Mouse (Mus musculus) CD4-positive, CD25-positive, alpha-beta regulatory T cell (primary cell): Measurements from ENCODE around the gene Smurf1. TPM values are rescaled to one million over a fixed set of nuclear protein-coding genes. Genes with fewer than 3 reads are reported as not detected.

Source experiments
- polyA plus RNA-seq: library from polyadenylated mRNA; unstranded; fragments of 100-300 nt; shearing (Covaris generic); gene quantifications from one replicate; pipeline ENCODE4 v1.2.1, GENCODE M21; 2017

Gene Smurf1
- 40.0 TPM for polyA plus RNA-seq

GRCm38 (mm10) chr5:144965639-144966351, at the start of gene Smurf1:
Gene Smurf1 (minus strand): TSS chr5:144965847.

Other genes with a start within 250 kb of the Smurf1 start
- gene Tmem130, start 204.0 kb downstream of the Smurf1 start, polyA plus RNA-seq: not detected
- 43.0 TPM for gene Trrap, start 198.1 kb downstream of the Smurf1 start, polyA plus RNA-seq
- not detected for gene Gm4871, start 66.9 kb upstream of the Smurf1 start, polyA plus RNA-seq
- not detected for gene 1700018F24Rik, start 77.1 kb upstream of the Smurf1 start, polyA plus RNA-seq
- gene Arpc1a, start 118.0 kb upstream of the Smurf1 start, polyA plus RNA-seq: 73.3 TPM
- gene Kpna7, start 118.2 kb upstream of the Smurf1 start, polyA plus RNA-seq: not detected
- gene Arpc1b, start 148.4 kb upstream of the Smurf1 start, polyA plus RNA-seq: 1,015 TPM
- 52.6 TPM for gene Pdap1, start 174.4 kb upstream of the Smurf1 start, polyA plus RNA-seq
- gene Bud31, start 174.5 kb upstream of the Smurf1 start, polyA plus RNA-seq: 167 TPM
- 26.4 TPM for gene Ptcd1, start 201.3 kb upstream of the Smurf1 start, polyA plus RNA-seq
- 40.7 TPM for gene Cpsf4, start 201.4 kb upstream of the Smurf1 start, polyA plus RNA-seq
- 373 TPM for gene Atp5j2, start 226.2 kb upstream of the Smurf1 start, polyA plus RNA-seq
- gene Zkscan14, start 236.0 kb upstream of the Smurf1 start, polyA plus RNA-seq: 25.8 TPM
- gene Zkscan5, start 238.7 kb upstream of the Smurf1 start, polyA plus RNA-seq: 7.1 TPM